Comparison of ENCODE assay signal across 10 mouse cellular contexts in genomic region chr15:84323966-84324869, GRCm38 (mm10). TPM values are rescaled to one million over a fixed set of nuclear protein-coding genes. Genes with fewer than 3 reads are reported as not detected.
DNase-seq lines count a peak whose midpoint lies in the region; ATAC-seq and TF ChIP-seq lines count a peak whose summit lies in the region.
"Had no signal": no experiment of that assay in that cellular context is flagged by ENCODE, and none has a peak within 500 bp of the region (broad histone marks: within the 10 kb centered on the region; RNA-seq: fewer than 3 reads in every experiment).

Parvg (plus strand) TSS chr15:84324026.

- peaks cover 10% of the 10 kb centered on the region for H3K4me1 ChIP-seq in midbrain, embryonic 13.5 days (replicated peaks)
- H3K4me1 ChIP-seq in stomach, postnatal 0 days (replicated peaks; ENCODE audit: control insufficient read depth, insufficient read depth) = no peaks in the 10 kb centered on the region
- H3K4me1 ChIP-seq: hindbrain, embryonic 15.5 days had no signal

- 85% methylated on average over 10 of the region's 10 CpGs for WGBS in midbrain, embryonic 13.5 days
- WGBS in stomach, postnatal 0 days = 77% methylated on average over 10 of the region's 10 CpGs

- H3K4me2 ChIP-seq in midbrain, embryonic 13.5 days (replicated peaks) = no peak within 1 kb of the TSS
- H3K4me2 ChIP-seq in stomach, postnatal 0 days (replicated peaks; ENCODE audit: low read depth) = no peak within 1 kb of the TSS; the same call in 1 of the 2 replicates
- H3K4me2 ChIP-seq: hindbrain, embryonic 15.5 days had no signal

- H3K27ac ChIP-seq in midbrain, embryonic 13.5 days = no peak within 1 kb of the TSS
- no peak within 1 kb of the TSS for H3K27ac ChIP-seq in stomach, postnatal 0 days (replicated peaks)
- H3K27ac ChIP-seq: hindbrain, embryonic 15.5 days had no signal

- no peaks in the 10 kb centered on the region for H3K36me3 ChIP-seq in midbrain, embryonic 13.5 days
- H3K36me3 ChIP-seq in stomach, postnatal 0 days (ENCODE audit: control insufficient read depth, insufficient read depth, low read length) = no peaks in the 10 kb centered on the region
- H3K36me3 ChIP-seq: hindbrain, embryonic 15.5 days had no signal

- TF ChIP-seq CTCF in stomach, postnatal 0 days (IDR thresholded peaks at IDR 0.05; ENCODE audit: low read depth) = no peak

- ATAC-seq in erythroid progenitor cell, adult 5-6 weeks (replicated peaks; ENCODE audit: low FRiP score, poor library complexity, severe bottlenecking) = no peak
- ATAC-seq in megakaryocyte-erythroid progenitor cell, adult 5-6 weeks (replicated peaks; ENCODE audit: low FRiP score, low TSS enrichment, poor library complexity, severe bottlenecking) = 0 out of 2 replicates have a peak, but pooled peaks have one; percentile 29
- ATAC-seq in midbrain, embryonic 13.5 days = no peak
- ATAC-seq in stomach, postnatal 0 days (ENCODE audit: low FRiP score, low TSS enrichment) = no peak

- DNase-seq in spleen, adult 18-20 months = peak; percentile 49 to 62
- no peak for DNase-seq in spleen, adult 12 weeks (ENCODE audit: low spot score)
- DNase-seq in thymus, postnatal 36 days = peak; percentile 74 to 78
- DNase-seq in stomach, postnatal 0 days (ENCODE audit: low spot score) = no peak
- no peak for DNase-seq in retina, embryonic 14.5 days (ENCODE audit: low spot score)
- DNase-seq: cerebellum, postnatal 25 days had no signal

- H3K9me3 ChIP-seq in midbrain, embryonic 13.5 days = no peaks in the 10 kb centered on the region
- no peaks in the 10 kb centered on the region for H3K9me3 ChIP-seq in stomach, postnatal 0 days (ENCODE audit: control insufficient read depth, low read length)
- H3K9me3 ChIP-seq: hindbrain, embryonic 15.5 days had no signal

- no peaks in the 10 kb centered on the region; the same call in 1 of the 2 replicates for H3K27me3 ChIP-seq in midbrain, embryonic 13.5 days
- H3K27me3 ChIP-seq in stomach, postnatal 0 days (ENCODE audit: control insufficient read depth, insufficient read depth, low read length) = no peaks in the 10 kb centered on the region
- H3K27me3 ChIP-seq: hindbrain, embryonic 15.5 days had no signal

- no peak within 1 kb of the TSS for H3K9ac ChIP-seq in midbrain, embryonic 13.5 days (replicated peaks)
- no peak within 1 kb of the TSS for H3K9ac ChIP-seq in stomach, postnatal 0 days (ENCODE audit: low read length)
- H3K9ac ChIP-seq: hindbrain, embryonic 15.5 days had no signal

- no peak for TF ChIP-seq EP300 in stomach, postnatal 0 days (optimal IDR thresholded peaks at IDR 0.05)

- no peak within 1 kb of the TSS for H3K4me3 ChIP-seq in midbrain, embryonic 13.5 days (replicated peaks)
- H3K4me3 ChIP-seq in stomach, postnatal 0 days (ENCODE audit: low read depth, low read length) = no peak within 1 kb of the TSS
- H3K4me3 ChIP-seq: hindbrain, embryonic 15.5 days had no signal

RNA-seq across cellular contexts. Expression of gene Parvg, which starts in this region (rescaled TPM):
- 27.4 and 29.3 TPM in 2 replicates for total RNA-seq in erythroid progenitor cell, adult 5-6 weeks (2015; ENCODE audit: low replicate concordance)
- 22.2 and 31.4 TPM in 2 replicates for total RNA-seq in erythroid progenitor cell, adult 5-6 weeks (2017; ENCODE audit: low replicate concordance)
- 49.1 and 67.2 TPM in 2 replicates for total RNA-seq in megakaryocyte-erythroid progenitor cell, adult 5-6 weeks (2014; fragmentation: Nextera tagmentation)
- 80.8 and 173 TPM in 2 replicates for total RNA-seq in megakaryocyte-erythroid progenitor cell, adult 5-6 weeks (2017)
- 0.59 and 0.78 TPM in 2 replicates for polyA plus RNA-seq in midbrain, embryonic 13.5 days (2015; fragmentation: Nextera tagmentation; extraction: Ambion mirVana)
- polyA plus RNA-seq in stomach, postnatal 0 days (2015; fragmentation: Nextera tagmentation; extraction: Ambion mirVana) = 1.3 TPM in 2 replicates

Comparison
In these comparisons a context has a peak if more than half of its experiments do, and no peak if none do; other contexts are left out.
1. DNase-seq: peak in spleen, adult 18-20 months (2 of 2) and thymus, postnatal 36 days (2 of 2); none in spleen, adult 12 weeks (single experiment), stomach, postnatal 0 days (single experiment) and retina, embryonic 14.5 days (single experiment).